In genomic region chr3:105191303-105191702, GRCm38 (mm10) we compare ENCODE assay signal across 24 mouse cellular contexts.
DNase-seq lines count a peak whose midpoint lies in the region; ATAC-seq lines count a peak whose summit lies in the region.
"Had no signal": no experiment of that assay in that cellular context is flagged by ENCODE, and none has a peak within 500 bp of the region (broad histone marks: within the 10 kb centered on the region; RNA-seq: fewer than 3 reads in every experiment).

No protein-coding gene starts in this region.

- peak overlapping the region; percentile 48; the same call in 1 of the 2 replicates for H3K27ac ChIP-seq in hindbrain, embryonic 13.5 days
- H3K27ac ChIP-seq in hindbrain, embryonic 16.5 days (ENCODE audit: low read depth, low read length) = no peak overlapping the region
- no peak overlapping the region for H3K27ac ChIP-seq in limb, embryonic 10.5 days
- H3K27ac ChIP-seq in neural tube, embryonic 14.5 days (ENCODE audit: low read depth, low read length) = 0 out of 2 replicates have a peak overlapping the region, but pooled peaks have one; percentile 48
- H3K27ac ChIP-seq: embryonic facial prominence, embryonic 13.5 days; forebrain, embryonic 12.5 days; forebrain, embryonic 15.5 days; hindbrain, embryonic 10.5 days; hindbrain, embryonic 14.5 days had no signal

- no peak overlapping the region for H3K4me2 ChIP-seq in hindbrain, embryonic 13.5 days
- no peak overlapping the region for H3K4me2 ChIP-seq in hindbrain, embryonic 16.5 days (ENCODE audit: low read length)
- H3K4me2 ChIP-seq in neural tube, embryonic 14.5 days (ENCODE audit: low read depth, low read length) = no peak overlapping the region
- H3K4me2 ChIP-seq: embryonic facial prominence, embryonic 13.5 days; forebrain, embryonic 12.5 days; forebrain, embryonic 15.5 days; heart, embryonic 11.5 days; hindbrain, embryonic 14.5 days had no signal

- intact Hi-C loops in gastrocnemius, postnatal 14 days (cut with DNase I; ENCODE audit: low total_unique reads) = no loop called here

- H3K9ac ChIP-seq in hindbrain, embryonic 13.5 days = no peak overlapping the region
- no peak overlapping the region for H3K9ac ChIP-seq in hindbrain, embryonic 16.5 days (ENCODE audit: low read depth, low read length)
- H3K9ac ChIP-seq in neural tube, embryonic 14.5 days (replicated peaks; ENCODE audit: low read depth, low read length) = no peak overlapping the region
- H3K9ac ChIP-seq: embryonic facial prominence, embryonic 13.5 days; forebrain, embryonic 12.5 days; forebrain, embryonic 15.5 days; hindbrain, embryonic 14.5 days had no signal

- no peaks in the 10 kb centered on the region for H3K27me3 ChIP-seq in hindbrain, embryonic 13.5 days
- no peaks in the 10 kb centered on the region for H3K27me3 ChIP-seq in hindbrain, embryonic 16.5 days (replicated peaks; ENCODE audit: control insufficient read depth, insufficient read depth, low read length)
- H3K27me3 ChIP-seq in limb, embryonic 10.5 days (ENCODE audit: low read depth, poor library complexity, severe bottlenecking) = no peaks in the 10 kb centered on the region
- no peaks in the 10 kb centered on the region for H3K27me3 ChIP-seq in neural tube, embryonic 14.5 days (ENCODE audit: control insufficient read depth, insufficient read depth, low read length)
- H3K27me3 ChIP-seq: embryonic facial prominence, embryonic 13.5 days; forebrain, embryonic 12.5 days; forebrain, embryonic 15.5 days had no signal

- H3K9me3 ChIP-seq in hindbrain, embryonic 13.5 days = no peaks in the 10 kb centered on the region
- no peaks in the 10 kb centered on the region for H3K9me3 ChIP-seq in hindbrain, embryonic 16.5 days (ENCODE audit: control insufficient read depth, low read length)
- H3K9me3 ChIP-seq in limb, embryonic 10.5 days (replicated peaks) = no peaks in the 10 kb centered on the region
- H3K9me3 ChIP-seq in neural tube, embryonic 14.5 days (ENCODE audit: control insufficient read depth, low read length) = no peaks in the 10 kb centered on the region
- H3K9me3 ChIP-seq: embryonic facial prominence, embryonic 13.5 days; forebrain, embryonic 12.5 days; forebrain, embryonic 15.5 days; hindbrain, embryonic 10.5 days had no signal

- WGBS in hindbrain, embryonic 13.5 days = 77% methylated on average over 7 of the region's 7 CpGs
- WGBS in hindbrain, embryonic 16.5 days = 63% methylated on average over 7 of the region's 7 CpGs
- 82% methylated on average over 7 of the region's 7 CpGs for WGBS in limb, embryonic 10.5 days
- WGBS in neural tube, embryonic 14.5 days = 63% methylated on average over 7 of the region's 7 CpGs

- H3K36me3 ChIP-seq in hindbrain, embryonic 13.5 days = no peaks in the 10 kb centered on the region
- H3K36me3 ChIP-seq in hindbrain, embryonic 16.5 days (ENCODE audit: control insufficient read depth, insufficient read depth, low read length) = no peaks in the 10 kb centered on the region
- H3K36me3 ChIP-seq in limb, embryonic 10.5 days = no peaks in the 10 kb centered on the region
- H3K36me3 ChIP-seq in neural tube, embryonic 14.5 days (ENCODE audit: control insufficient read depth, insufficient read depth, low read length) = no peaks in the 10 kb centered on the region
- H3K36me3 ChIP-seq: embryonic facial prominence, embryonic 13.5 days; forebrain, embryonic 12.5 days; forebrain, embryonic 15.5 days; hindbrain, embryonic 10.5 days had no signal

- H3K4me3 ChIP-seq in hindbrain, embryonic 13.5 days = no peak overlapping the region
- H3K4me3 ChIP-seq in hindbrain, embryonic 16.5 days (ENCODE audit: low read length) = no peak overlapping the region
- no peak overlapping the region for H3K4me3 ChIP-seq in limb, embryonic 10.5 days
- no peak overlapping the region for H3K4me3 ChIP-seq in neural tube, embryonic 14.5 days (ENCODE audit: low read depth, low read length)
- H3K4me3 ChIP-seq: embryonic facial prominence, embryonic 13.5 days; erythroblast, embryonic 14.5 days; forebrain, embryonic 12.5 days; forebrain, embryonic 15.5 days; hindbrain, embryonic 10.5 days had no signal

- DNase-seq in limb, embryonic 10.5 days (ENCODE audit: low spot score) = peak; percentile 23
- DNase-seq in Muller cell, postnatal 12 days (ENCODE audit: inconsistent ontology term) = no peak
- DNase-seq in gastrocnemius, postnatal 14 days = no peak
- DNase-seq: adrenal gland, adult 8-10 months; adrenal gland, postnatal 25 days; cerebellum, adult 11-12 months; cerebellum, adult 8-10 months; cerebellum, postnatal 10 days; cerebellum, postnatal 36 days; gastrocnemius, postnatal 36 days; heart, postnatal 36 days had no signal

- H3K4me1 ChIP-seq in hindbrain, embryonic 13.5 days (replicated peaks) = 0 out of 2 replicates have a peak, but pooled peaks cover 5% of the 10 kb centered on the region
- H3K4me1 ChIP-seq in hindbrain, embryonic 16.5 days (ENCODE audit: control insufficient read depth, insufficient read depth, low read depth, low read length) = no peaks in the 10 kb centered on the region
- no peaks in the 10 kb centered on the region for H3K4me1 ChIP-seq in limb, embryonic 10.5 days
- H3K4me1 ChIP-seq in neural tube, embryonic 14.5 days (ENCODE audit: control insufficient read depth, insufficient read depth, low read length) = no peaks in the 10 kb centered on the region
- H3K4me1 ChIP-seq: forebrain, embryonic 12.5 days; forebrain, embryonic 15.5 days had no signal

- 0 out of 2 replicates have a peak, but pooled peaks have one; percentile 24 for ATAC-seq in hindbrain, embryonic 13.5 days (ENCODE audit: low FRiP score)
- no peak for ATAC-seq in hindbrain, embryonic 16.5 days
- peak; percentile 15; the same call in 1 of the 2 replicates for ATAC-seq in common myeloid progenitor, adult 5-6 weeks (replicated peaks; ENCODE audit: low read depth, poor library complexity, severe bottlenecking)
- peak; percentile 62; the same call in 1 of the 2 replicates for ATAC-seq in neural tube, embryonic 14.5 days (ENCODE audit: low read depth)
- ATAC-seq: activated CD4-positive, CD25-positive, alpha-beta regulatory T cell, adult 4 months; CD4-positive, CD25-positive, alpha-beta regulatory T cell, adult 4 months; forebrain, embryonic 15.5 days had no signal

Comparison
In these comparisons a context has a peak if more than half of its experiments do, and no peak if none do; other contexts are left out.
1. H3K27ac ChIP-seq: peak in hindbrain, embryonic 13.5 days (single experiment) and neural tube, embryonic 14.5 days (single experiment); none in hindbrain, embryonic 16.5 days (single experiment) and limb, embryonic 10.5 days (single experiment).